Mouse (Mus musculus): ENCODE measurements around the gene Gm43517.

The Gm43517 gene

DNA sequence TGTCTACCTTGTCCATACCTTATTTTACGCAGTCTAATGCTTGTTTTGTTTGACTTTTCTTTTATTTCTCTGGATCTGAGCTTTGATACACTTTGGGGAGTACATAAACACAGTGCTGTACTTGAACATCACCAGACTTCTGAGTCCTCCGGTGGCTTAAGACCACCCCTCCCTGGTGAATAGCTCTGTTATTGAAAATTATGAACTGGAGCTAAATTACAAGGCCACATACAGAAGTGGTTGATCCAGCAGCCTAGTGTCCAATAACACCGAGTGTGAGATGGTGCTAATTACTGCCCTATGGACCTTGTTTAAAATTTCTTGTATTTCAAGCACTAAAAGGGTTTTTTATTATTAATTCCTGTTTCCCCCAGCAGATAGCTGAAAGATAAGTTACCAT, 33.0 kb downstream of the Gm43517 start:
- no peak for DNase-seq
